Mouse (Mus musculus): ENCODE measurements around the gene Isx.

The Isx gene

GRCm38 (mm10) chr8:74872940-74873339 is at the start of gene Isx:
Isx (plus strand) TSS chr8:74873173.
- DNase-seq (ENCODE audit: low spot score in 2 of 2): no peak

- no peak for DNase-seq (ENCODE audit: low spot score in 2 of 2)
Observed at GRCm38 (mm10) chr8:74827689-74828088, 45.3 kb upstream of the Isx start.

DNA sequence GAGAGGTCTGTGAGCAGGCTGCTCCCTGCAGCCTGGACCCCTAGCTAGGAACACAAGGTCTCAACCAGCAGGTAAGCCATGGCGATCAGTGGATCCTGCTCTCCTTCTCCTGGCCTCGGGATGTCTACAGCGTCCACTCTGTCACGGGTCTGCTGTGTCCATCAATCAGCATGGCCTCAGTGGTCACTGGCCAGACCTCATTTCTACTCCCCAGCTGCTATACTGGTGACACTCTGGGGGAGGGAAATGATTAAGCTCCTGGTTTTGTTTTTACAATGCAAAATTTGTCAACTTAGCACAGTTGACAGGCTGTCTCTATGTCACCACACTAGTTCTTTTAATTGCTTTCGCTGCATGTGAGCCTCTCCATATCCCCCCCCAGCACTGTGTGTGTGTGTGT is 41.7 kb upstream of the Isx start:
- DNase-seq (ENCODE audit: low spot score in 2 of 2): no peak

- DNase-seq (ENCODE audit: low spot score in 2 of 2): no peak
Observed at GRCm38 (mm10) chr8:74834246-74834645, 38.7 kb upstream of the Isx start.

GRCm38 (mm10) chr8:74847376-74848048 is 25.5 kb upstream of the Isx start:
- DNase-seq (ENCODE audit: low spot score in 2 of 2): no peak

- no peak for DNase-seq (ENCODE audit: low spot score in 2 of 2)
Observed at GRCm38 (mm10) chr8:74848707-74849106, 24.3 kb upstream of the Isx start.

- no peak for DNase-seq (ENCODE audit: low spot score in 2 of 2)
Observed at GRCm38 (mm10) chr8:74850971-74851370, 22.0 kb upstream of the Isx start.

DNA sequence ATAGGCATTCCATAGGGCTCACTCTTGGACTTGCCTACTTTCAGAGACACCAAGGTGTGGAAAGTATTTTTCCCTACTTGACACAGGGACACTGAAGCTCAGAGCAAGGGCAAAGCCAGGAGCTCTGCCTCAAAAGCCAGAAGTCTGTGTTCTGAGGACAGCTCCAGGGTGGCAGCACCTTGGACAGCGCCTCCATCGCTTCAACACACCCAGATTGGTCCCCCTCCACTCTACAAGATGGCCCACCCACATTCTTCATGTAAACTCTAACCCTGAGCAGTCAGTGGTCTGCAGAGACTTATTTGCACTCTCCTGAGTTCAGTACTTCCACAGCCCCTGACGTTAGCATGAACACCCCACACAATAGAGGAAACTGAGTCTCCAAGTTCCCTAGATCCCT is 21.1 kb upstream of the Isx start:
- no peak for DNase-seq (ENCODE audit: low spot score in 2 of 2)

DNA sequence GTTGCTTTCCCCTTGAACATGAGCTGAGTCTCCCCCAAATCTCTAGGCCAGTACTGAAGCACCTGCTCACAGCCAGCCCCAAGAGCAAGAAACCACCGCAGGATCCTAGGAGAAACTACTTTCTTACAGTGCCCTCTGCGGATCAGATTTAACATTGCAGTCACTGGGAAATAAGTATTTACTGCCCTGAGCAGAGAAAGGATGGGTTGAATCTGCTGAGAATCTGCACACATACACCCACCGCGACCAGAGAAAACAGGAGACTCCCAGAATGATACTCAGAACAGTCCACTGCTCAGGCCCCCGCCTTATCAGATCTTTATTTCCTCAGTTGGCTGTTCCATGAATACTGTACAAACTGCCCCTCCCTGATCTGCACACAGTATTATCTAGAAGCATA is 19.5 kb upstream of the Isx start:
- no peak for DNase-seq (ENCODE audit: low spot score in 2 of 2)

- no peak for DNase-seq (ENCODE audit: low spot score in 2 of 2)
Observed at GRCm38 (mm10) chr8:74854786-74855185, 18.2 kb upstream of the Isx start.

DNA sequence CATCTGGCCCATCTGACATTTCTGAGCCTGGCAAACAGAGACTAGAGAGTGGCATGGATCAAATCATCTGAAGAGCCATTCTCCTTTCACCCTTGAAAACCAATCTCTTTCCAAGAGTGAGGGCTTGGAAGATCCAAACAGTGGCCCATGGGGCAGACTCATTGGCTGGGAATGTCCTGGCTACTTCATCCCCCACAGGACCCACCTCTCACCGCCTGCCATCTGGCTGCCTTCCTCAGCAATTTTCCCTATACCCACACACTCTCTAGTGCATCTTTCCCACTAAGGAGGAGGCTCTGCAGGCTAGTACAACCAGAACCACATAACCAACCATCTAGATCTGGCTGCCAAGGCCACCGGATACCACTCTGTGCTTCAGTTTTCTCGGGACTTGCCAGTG is 17.6 kb upstream of the Isx start:
- no peak for DNase-seq (ENCODE audit: low spot score in 2 of 2)

DNA sequence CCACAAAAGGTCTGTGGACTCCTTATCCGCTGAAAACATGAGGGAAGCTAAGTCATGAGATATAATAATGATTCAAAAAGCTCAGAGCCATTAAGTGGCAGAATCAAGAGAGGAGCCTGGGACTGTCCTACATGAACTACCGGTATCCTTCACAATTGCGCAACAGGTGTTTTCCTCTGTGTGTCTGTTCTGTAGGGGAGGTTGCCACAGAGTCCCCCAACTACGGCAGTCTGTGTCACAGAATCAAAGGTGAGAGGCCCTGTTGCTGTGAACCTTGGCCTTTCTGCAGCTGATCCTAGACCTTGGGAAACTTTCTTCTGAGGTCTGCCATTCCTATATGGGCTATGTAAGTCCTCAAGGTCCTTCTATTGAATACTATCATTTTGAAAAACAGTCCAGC is 13.7 kb upstream of the Isx start:
- no peak for DNase-seq (ENCODE audit: low spot score in 2 of 2)

GRCm38 (mm10) chr8:74860449-74860848 is 12.5 kb upstream of the Isx start:
- no peak for DNase-seq (ENCODE audit: low spot score in 2 of 2)

DNA sequence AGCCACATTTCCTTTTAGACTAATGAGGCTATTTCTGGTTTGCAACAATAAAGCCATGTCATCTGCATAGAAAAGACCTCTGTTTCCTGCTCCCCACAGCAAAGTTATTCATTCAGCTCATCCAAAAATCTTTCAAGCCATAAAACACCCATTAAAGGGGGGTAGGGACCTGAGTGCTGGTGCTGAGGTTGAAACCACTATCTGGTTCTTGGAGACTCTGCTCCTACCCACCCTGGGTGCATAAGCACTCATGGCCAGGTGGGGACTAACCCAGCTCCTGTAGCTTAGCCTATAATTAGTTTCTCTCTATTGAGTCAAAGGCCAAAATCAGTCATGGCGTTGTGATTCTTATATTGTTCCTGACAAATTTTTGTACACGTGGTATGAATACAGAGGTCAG is 10.4 kb upstream of the Isx start:
- no peak for DNase-seq (ENCODE audit: low spot score in 2 of 2)

DNA sequence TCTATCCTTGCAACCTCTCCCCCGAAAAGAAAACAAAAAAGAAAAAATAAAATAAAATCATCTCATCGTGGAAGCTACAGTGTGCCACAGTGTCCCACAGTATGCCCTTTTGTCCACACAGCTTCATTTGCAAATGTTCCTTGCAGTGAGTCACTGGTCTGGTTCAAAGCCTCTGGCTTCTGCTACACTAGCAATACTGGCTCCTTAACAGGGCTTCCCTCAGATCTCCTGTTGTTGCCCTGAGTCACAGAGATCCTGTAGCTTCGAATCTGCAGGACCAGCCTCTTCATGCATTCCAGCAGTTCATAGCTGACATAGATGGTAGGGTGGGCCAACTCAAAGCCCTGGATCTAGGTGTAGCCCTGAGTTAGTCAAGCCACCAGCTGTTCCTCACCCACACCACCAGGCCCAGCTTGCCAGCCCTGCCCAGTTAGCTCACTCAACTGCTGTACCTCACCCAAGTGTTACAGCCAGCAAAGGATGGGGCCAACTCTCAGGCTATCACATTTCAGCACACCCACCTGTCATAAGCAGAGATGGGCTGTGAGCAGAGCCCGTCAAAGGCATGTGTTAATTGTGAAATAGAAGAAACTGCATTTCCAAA is 2.5 kb upstream of the Isx start:
- no peak for DNase-seq (ENCODE audit: low spot score in 2 of 2)

GRCm38 (mm10) chr8:74871686-74872085 is 1.3 kb upstream of the Isx start:
- no peak for DNase-seq (ENCODE audit: low spot score in 2 of 2)

- no peak for DNase-seq (ENCODE audit: low spot score in 2 of 2)
Observed at GRCm38 (mm10) chr8:74872151-74872823, 686 bp upstream of the Isx start.

DNA sequence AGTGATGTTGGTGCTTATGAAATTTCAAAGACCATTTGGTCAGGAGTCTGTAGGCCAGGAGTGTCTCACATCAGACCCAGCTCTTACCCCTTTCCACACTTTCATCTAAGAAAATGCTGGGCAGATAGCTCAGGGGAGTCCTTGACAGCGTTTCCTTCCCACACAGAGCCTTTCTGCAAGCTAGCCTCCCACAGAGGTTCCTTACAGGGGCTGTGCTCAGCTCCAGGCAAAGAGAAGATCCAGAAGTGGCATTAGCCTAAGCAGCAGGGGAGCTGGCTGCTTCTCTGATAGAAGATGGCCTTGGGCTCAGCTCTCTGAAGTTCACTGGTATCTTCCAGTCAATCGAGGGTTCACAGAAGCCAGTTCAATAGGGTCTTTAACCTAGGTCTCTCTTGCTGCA is 1.6 kb downstream of the Isx start:
- no peak for DNase-seq (ENCODE audit: low spot score in 2 of 2)

DNA sequence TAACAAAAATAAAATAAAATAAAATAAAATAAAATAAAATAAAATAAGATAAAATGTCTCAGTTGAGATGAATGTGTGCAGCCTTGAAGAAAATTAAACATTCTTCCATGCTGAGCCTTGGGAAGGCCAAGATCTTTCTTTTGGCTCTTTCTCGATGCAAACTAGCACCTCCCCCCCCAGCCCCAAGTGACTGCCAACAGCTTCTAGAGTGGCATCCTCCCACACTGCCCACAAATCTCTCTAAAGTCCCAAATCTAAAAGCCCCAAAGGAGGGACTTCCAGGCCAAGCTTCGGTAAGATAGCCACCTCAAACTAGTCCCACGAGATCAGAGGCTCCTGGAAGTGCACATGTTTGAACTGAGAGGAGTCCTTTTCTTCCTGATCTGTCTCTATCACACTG is 5.7 kb downstream of the Isx start:
- no peak for DNase-seq (ENCODE audit: low spot score in 2 of 2)

DNA sequence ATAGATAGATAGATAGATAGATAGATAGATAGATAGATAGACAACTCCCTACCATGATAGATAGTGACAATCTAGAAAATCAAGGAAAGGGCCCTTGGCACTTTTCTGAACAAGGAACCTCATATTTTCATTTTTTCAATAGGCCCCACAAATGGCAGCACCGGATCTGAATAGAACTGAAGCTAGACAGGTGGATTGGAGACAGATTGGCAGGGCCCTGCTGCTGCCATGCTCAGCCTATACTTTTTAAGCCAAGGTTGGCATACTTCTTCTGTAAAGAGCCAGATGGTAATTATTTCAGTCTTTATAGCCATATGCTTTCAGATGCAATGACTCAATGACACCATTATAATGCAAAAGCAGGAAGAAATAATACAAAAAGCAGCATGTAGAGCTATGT is 15.8 kb downstream of the Isx start:
- DNase-seq (ENCODE audit: low spot score in 2 of 2): no peak

- DNase-seq (ENCODE audit: low spot score in 2 of 2): no peak
Observed at GRCm38 (mm10) chr8:74891030-74891429, 18.1 kb downstream of the Isx start.

DNA sequence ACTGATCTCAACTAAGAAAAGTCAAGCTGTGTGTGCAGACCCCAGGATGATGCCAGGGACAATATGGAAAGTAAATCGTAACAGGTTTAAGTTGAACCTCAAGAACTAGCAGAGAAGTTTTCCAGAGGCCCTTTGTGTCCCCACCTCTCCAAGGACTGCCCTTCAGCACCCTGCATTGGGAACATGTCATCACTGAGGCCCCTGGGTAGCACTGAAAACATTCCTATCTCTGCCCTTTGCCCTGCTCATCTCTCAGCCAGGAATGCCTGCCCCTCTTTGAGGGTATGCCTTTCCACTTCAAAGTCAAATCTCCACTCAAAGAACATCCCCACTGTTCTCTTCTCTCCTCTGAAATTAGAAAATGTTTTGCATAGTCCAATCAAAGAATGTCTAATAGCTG is 23.3 kb downstream of the Isx start:
- no peak for DNase-seq (ENCODE audit: low spot score in 2 of 2)

GRCm38 (mm10) chr8:74897315-74897714 is 24.3 kb downstream of the Isx start:
- no peak for DNase-seq (ENCODE audit: low spot score in 2 of 2)
